Mouse (Mus musculus): ENCODE results near the gene Nrip1. TPM values are rescaled to one million over a fixed set of nuclear protein-coding genes. Genes with fewer than 3 reads are reported as not detected.

Nrip1 gene
- total RNA-seq, 2 experiments from 2014 or later = 55.8 to 57.8 TPM

- no peak for DNase-seq (ENCODE audit: low spot score in 2 of 2)
- intact Hi-C loops (cut with DNase I) = no loop called here
Observed at GRCm38 (mm10) chr16:76295322-76295721, 78.3 kb downstream of the Nrip1 start.

- intact Hi-C loops (cut with DNase I) = no loop called here
- no peak for DNase-seq (ENCODE audit: low spot score in 2 of 2)
Observed at GRCm38 (mm10) chr16:76294550-76294949, 79.1 kb downstream of the Nrip1 start.

- no peak for DNase-seq (ENCODE audit: low spot score in 2 of 2)
- intact Hi-C loops (cut with DNase I) = no loop called here
Observed at GRCm38 (mm10) chr16:76293765-76294463, 79.7 kb downstream of the Nrip1 start.

GRCm38 (mm10) chr16:76293176-76293575 is 80.5 kb downstream of the Nrip1 start:
- no peak for DNase-seq (ENCODE audit: low spot score in 2 of 2)
- intact Hi-C loops (cut with DNase I) = no loop called here

- intact Hi-C loops (cut with DNase I) = no loop called here
- no peak for DNase-seq (ENCODE audit: low spot score in 2 of 2)
Observed at GRCm38 (mm10) chr16:76292656-76293055, 81.0 kb downstream of the Nrip1 start.

GRCm38 (mm10) chr16:76291366-76291765 is 82.3 kb downstream of the Nrip1 start:
- intact Hi-C loops (cut with DNase I) = no loop called here
- DNase-seq (ENCODE audit: low spot score in 2 of 2) = no peak

- no peak for DNase-seq (ENCODE audit: low spot score in 2 of 2)
- intact Hi-C loops (cut with DNase I) = no loop called here
Observed at GRCm38 (mm10) chr16:76289495-76289894, 84.1 kb downstream of the Nrip1 start.

DNA sequence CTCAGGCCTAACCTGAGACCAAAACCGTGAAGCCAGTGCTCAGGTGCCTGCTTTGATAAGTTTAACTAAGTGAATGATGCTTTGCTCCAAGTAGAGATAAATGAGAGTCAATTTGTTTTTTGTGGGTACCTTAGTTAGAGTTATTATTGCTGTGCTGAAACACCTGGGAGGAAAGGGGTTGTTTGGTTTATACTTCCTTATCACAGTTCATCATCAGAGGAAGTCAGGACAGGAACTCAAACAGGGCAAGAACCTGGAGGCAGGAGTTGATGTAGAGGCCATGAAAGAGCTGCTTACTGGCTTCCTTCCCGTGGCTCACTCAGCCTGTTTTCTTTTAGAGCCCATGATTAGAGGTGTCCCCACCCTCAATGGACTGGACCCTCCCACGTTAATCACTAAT is 89.8 kb downstream of the Nrip1 start:
- no peak for DNase-seq (ENCODE audit: low spot score in 2 of 2)
- intact Hi-C loops (cut with DNase I) = no loop called here

DNA sequence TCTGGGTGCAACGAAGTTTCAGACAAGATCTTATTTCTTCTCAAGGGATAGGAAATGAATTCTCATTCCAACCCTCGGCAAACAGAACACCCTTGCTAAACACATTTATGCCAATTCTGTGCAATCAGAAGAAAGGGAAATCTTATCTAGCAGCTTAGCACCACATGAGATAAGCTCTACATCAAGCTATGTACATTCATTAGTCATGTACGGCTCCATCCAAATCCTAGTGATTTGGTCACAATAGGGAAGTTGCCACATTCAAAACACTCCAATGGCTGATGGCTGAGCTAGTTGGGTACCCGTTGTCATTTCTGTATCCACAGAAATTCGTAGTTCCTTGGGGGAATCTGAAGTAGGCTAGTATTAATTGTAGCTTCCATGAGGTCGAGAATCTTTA is 91.8 kb downstream of the Nrip1 start:
- intact Hi-C loops (cut with DNase I) = no loop called here
- no peak for DNase-seq (ENCODE audit: low spot score in 2 of 2)

DNA sequence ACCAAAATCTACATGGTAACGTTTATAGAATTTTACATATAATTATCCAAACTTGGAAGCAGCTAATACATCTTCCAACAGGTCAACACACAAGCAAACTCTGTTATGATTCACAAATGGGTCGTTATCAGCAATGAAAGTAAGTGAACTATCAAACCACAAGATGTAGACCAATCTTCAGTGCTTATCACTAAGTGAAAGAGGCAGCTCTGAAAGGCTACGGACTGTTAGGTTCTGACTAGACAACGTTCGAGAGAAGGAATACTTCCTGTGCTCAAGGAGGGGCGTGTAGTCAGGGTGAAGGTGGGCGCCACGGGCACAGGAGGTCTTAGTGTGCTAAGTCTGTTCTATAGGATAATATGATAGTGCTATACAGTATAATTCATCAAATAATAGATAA is 93.3 kb downstream of the Nrip1 start:
- no peak for DNase-seq (ENCODE audit: low spot score in 2 of 2)
- intact Hi-C loops (cut with DNase I) = no loop called here

DNA sequence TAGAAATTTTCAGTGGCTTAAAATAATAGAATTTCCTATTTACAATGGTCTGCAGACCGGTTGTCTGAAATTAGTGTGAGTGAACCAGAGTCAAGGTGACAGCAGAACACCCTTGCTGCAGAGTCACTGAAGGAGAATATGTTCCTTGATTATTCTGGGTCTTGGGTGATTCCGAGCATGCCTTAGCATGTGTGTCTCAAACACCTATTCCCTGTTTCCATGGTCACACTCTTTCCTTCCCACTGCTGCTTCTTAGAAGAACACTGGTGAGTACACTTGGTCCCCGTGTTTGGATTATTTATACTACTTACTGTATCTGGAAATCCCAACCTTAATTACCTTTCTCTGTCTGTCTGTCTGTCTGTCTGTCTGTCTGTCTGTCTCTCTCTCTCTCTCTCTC is 97.4 kb downstream of the Nrip1 start:
- DNase-seq (ENCODE audit: low spot score in 2 of 2) = no peak
- intact Hi-C loops (cut with DNase I) = no loop called here

GRCm38 (mm10) chr16:76275584-76275983 is 98.0 kb downstream of the Nrip1 start:
- no peak for DNase-seq (ENCODE audit: low spot score in 2 of 2)
- intact Hi-C loops (cut with DNase I) = no loop called here

- intact Hi-C loops (cut with DNase I) = no loop called here
- DNase-seq (ENCODE audit: low spot score in 2 of 2) = no peak
Observed at GRCm38 (mm10) chr16:76275166-76275565, 98.5 kb downstream of the Nrip1 start.

DNA sequence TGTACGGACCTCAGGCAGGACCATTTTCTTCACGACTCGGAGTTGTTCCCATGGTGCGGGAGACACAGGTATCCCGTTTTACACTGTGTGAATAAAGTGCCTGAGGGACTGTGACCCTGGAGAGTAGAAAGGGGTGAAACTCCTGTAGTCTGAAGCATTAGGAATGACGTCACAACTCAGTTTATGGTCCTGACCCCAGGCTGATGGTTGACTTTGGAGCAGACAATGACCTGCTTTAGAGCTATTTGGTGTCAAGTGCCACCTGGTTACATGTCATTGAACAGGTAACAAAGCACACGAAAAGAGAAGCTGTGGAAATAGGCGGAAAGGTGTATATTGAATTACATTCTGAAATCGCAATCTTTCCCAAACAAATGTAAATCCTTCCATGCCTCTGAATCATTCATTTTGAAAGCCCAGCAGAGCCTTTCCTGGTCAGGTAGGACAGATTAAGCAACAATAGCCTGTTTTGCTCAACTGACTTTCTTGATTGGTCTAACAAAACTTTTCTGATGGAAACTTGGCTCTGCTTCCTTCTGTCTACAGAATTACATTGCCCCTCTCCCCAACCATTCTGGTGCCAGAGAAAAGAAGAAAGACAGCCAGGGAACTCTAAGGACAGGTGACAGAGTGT is 106.9 kb downstream of the Nrip1 start:
- intact Hi-C loops (cut with DNase I) = no loop called here
- DNase-seq (ENCODE audit: low spot score in 2 of 2) = no peak

GRCm38 (mm10) chr16:76265874-76266273 is 107.8 kb downstream of the Nrip1 start:
- no peak for DNase-seq (ENCODE audit: low spot score in 2 of 2)
- intact Hi-C loops (cut with DNase I) = no loop called here

DNA sequence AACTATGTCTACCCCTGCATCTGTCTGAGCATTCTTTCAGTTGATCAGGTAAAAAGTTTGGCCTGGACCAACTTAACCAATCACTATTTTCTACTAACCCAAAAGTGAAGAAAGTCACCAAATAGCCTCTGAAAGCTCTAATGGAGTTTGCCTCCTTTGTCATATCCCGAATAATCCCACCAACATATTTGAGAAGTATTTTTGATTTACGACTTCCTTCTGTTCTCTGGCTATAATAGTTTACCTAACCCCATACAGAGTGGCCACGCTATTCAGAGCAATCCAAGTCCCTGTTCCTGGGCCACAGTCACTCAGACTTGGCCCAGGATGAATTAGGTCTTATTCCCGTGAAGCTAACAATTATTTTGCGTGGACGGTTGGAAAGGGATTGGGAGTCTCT is 108.3 kb downstream of the Nrip1 start:
- intact Hi-C loops (cut with DNase I) = no loop called here
- DNase-seq (ENCODE audit: low spot score in 2 of 2) = no peak

GRCm38 (mm10) chr16:76263393-76263792 is 110.2 kb downstream of the Nrip1 start:
- intact Hi-C loops (cut with DNase I) = no loop called here
- DNase-seq (ENCODE audit: low spot score in 2 of 2) = no peak

- intact Hi-C loops (cut with DNase I) = no loop called here
- DNase-seq (ENCODE audit: low spot score in 2 of 2) = no peak
Observed at GRCm38 (mm10) chr16:76260296-76260695, 113.3 kb downstream of the Nrip1 start.

GRCm38 (mm10) chr16:76251826-76252225 is 121.8 kb downstream of the Nrip1 start:
- intact Hi-C loops (cut with DNase I) = no loop called here
- DNase-seq (ENCODE audit: low spot score in 2 of 2) = no peak

- intact Hi-C loops (cut with DNase I) = no loop called here
- no peak for DNase-seq (ENCODE audit: low spot score in 2 of 2)
Observed at GRCm38 (mm10) chr16:76249345-76250091, 124.1 kb downstream of the Nrip1 start.

GRCm38 (mm10) chr16:76242850-76243249 is 130.8 kb downstream of the Nrip1 start:
- intact Hi-C loops (cut with DNase I) = no loop called here
- no peak for DNase-seq (ENCODE audit: low spot score in 2 of 2)

Data from left cerebral cortex, postnatal 36 days (tissue).